39 mouse cellular contexts compared by ENCODE assay signal in genomic region chr2:144324218-144324617, GRCm38 (mm10). TPM values are rescaled to one million over a fixed set of nuclear protein-coding genes. Genes with fewer than 3 reads are reported as not detected.
"Had no signal": no experiment of that assay in that cellular context is flagged by ENCODE, and none has a peak within 500 bp of the region (broad histone marks: within the 10 kb centered on the region; RNA-seq: fewer than 3 reads in every experiment).

No protein-coding gene starts in this region.

- H3K36me3 ChIP-seq: embryonic facial prominence, embryonic 12.5 days; embryonic facial prominence, embryonic 13.5 days; embryonic facial prominence, embryonic 15.5 days; forebrain, embryonic 10.5 days; forebrain, embryonic 12.5 days; forebrain, embryonic 15.5 days; heart, embryonic 10.5 days had no signal

- DNase-seq: cerebellum, adult 8-10 months; cerebellum, adult 9-10 months; cerebellum, adult 9-11 months; cerebellum, postnatal 10 days; cerebellum, postnatal 14 days; cerebellum, postnatal 25 days; cerebellum, postnatal 36 days; embryo, embryonic 11 days; forebrain, postnatal 0 days; gastrocnemius, adult 2 months; gastrocnemius, postnatal 10 days; gastrocnemius, postnatal 14 days; gastrocnemius, postnatal 25 days; gastrocnemius, postnatal 36 days; heart, adult 11 months; heart, adult 18-20 months; heart, adult 2 months had no signal

- H3K4me1 ChIP-seq: embryonic facial prominence, embryonic 12.5 days; embryonic facial prominence, embryonic 15.5 days; forebrain, embryonic 12.5 days; forebrain, embryonic 13.5 days; forebrain, embryonic 15.5 days; heart, embryonic 10.5 days had no signal

- H3K9me3 ChIP-seq: embryonic facial prominence, embryonic 12.5 days; embryonic facial prominence, embryonic 13.5 days; embryonic facial prominence, embryonic 15.5 days; forebrain, embryonic 10.5 days; forebrain, embryonic 12.5 days; forebrain, embryonic 13.5 days; forebrain, embryonic 15.5 days; heart, embryonic 10.5 days had no signal

- H3K9ac ChIP-seq: embryonic facial prominence, embryonic 12.5 days; embryonic facial prominence, embryonic 13.5 days; embryonic facial prominence, embryonic 15.5 days; forebrain, embryonic 12.5 days; forebrain, embryonic 13.5 days; forebrain, embryonic 15.5 days; forebrain, postnatal 0 days had no signal

- H3K4me3 ChIP-seq: embryonic facial prominence, embryonic 12.5 days; embryonic facial prominence, embryonic 13.5 days; embryonic facial prominence, embryonic 15.5 days; erythroblast, embryonic 14.5 days; forebrain, embryonic 10.5 days; forebrain, embryonic 12.5 days; forebrain, embryonic 13.5 days; forebrain, embryonic 15.5 days; gastrocnemius, adult 2 months; heart, adult 2 months; heart, embryonic 10.5 days had no signal

- H3K27ac ChIP-seq: embryonic facial prominence, embryonic 12.5 days; embryonic facial prominence, embryonic 13.5 days; embryonic facial prominence, embryonic 15.5 days; forebrain, embryonic 10.5 days; forebrain, embryonic 12.5 days; forebrain, embryonic 13.5 days; forebrain, embryonic 15.5 days; gastrocnemius, adult 2 months; heart, adult 2 months; heart, embryonic 10.5 days had no signal

- ATAC-seq: forebrain, embryonic 13.5 days; forebrain, embryonic 14.5 days; forebrain, embryonic 15.5 days; forebrain, embryonic 16.5 days; forebrain, postnatal 0 days had no signal

- H3K4me2 ChIP-seq: embryonic facial prominence, embryonic 12.5 days; embryonic facial prominence, embryonic 13.5 days; embryonic facial prominence, embryonic 15.5 days; forebrain, embryonic 12.5 days; forebrain, embryonic 13.5 days; forebrain, embryonic 15.5 days; heart, embryonic 11.5 days had no signal

RNA-seq across cellular contexts. Expression of gene Ovol2, which starts 7.7 kb away (rescaled TPM):
- total RNA-seq: common myeloid progenitor, adult 5-6 weeks; forebrain, postnatal 0 days; gastrocnemius, adult 18-20 months; gastrocnemius, adult 2 months; gastrocnemius, adult 8-10 months; gastrocnemius, postnatal 10 days; gastrocnemius, postnatal 14 days; gastrocnemius, postnatal 25 days; gastrocnemius, postnatal 36 days; gastrocnemius, postnatal 4 days; granulocyte monocyte progenitor cell, adult 5-6 weeks; heart, adult 18-20 months; heart, adult 2 months; heart, adult 8-10 months had no signal
- polyA plus RNA-seq: erythroblast, embryonic 14.5 days; forebrain, embryonic 13.5 days; forebrain, embryonic 14.5 days; forebrain, embryonic 15.5 days; forebrain, embryonic 16.5 days had no signal

RNA-seq across cellular contexts. Expression of gene Pet117, which starts 44.6 kb away (rescaled TPM):
- total RNA-seq: common myeloid progenitor, adult 5-6 weeks; forebrain, postnatal 0 days; granulocyte monocyte progenitor cell, adult 5-6 weeks had no signal
- polyA plus RNA-seq: cortical plate, adult 2 months; embryonic facial prominence, embryonic 11.5 days; embryonic facial prominence, embryonic 12.5 days; forebrain, embryonic 11.5 days; forebrain, embryonic 15.5 days; gonadal fat pad, adult 2 months; heart, adult 2 months; heart, embryonic 10.5 days had no signal
